Mouse (Mus musculus) kidney, postnatal 0 days (tissue): Measurements from ENCODE around the gene Larp4b. TPM values are rescaled to one million over a fixed set of nuclear protein-coding genes. Genes with fewer than 3 reads are reported as not detected.

Experiments used
- ATAC-seq: fragments of 200-750 bp; cut with Nextera tagmentation; replicated peaks from 2 replicates; pipeline ENCODE4 v1.8.0; 2017; ENCODE audit warnings: low read depth, moderate number of reproducible peaks, moderate TSS enrichment, moderate library complexity; ENCODE audit not compliant: low FRiP score
- DNase-seq: peaks from one replicate; pipeline ENCODE4 v3.0.0-alpha.2; 2016; ENCODE audit warnings: low spot score
- H3K27ac ChIP-seq: fragments of 300-500 bp; sonication (generic); 2 replicates; pipeline ENCODE4 v1.5.1; 2014; ENCODE audit warnings: mild to moderate bottlenecking
- H3K27me3 ChIP-seq: fragments of 300-500 bp; sonication (generic); 2 replicates; pipeline ENCODE4 v1.6.1; 2014; ENCODE audit warnings: low read length, mixed read lengths; ENCODE audit not compliant: insufficient read depth
- H3K36me3 ChIP-seq: fragments of 300-500 bp; sonication (generic); 2 replicates; pipeline ENCODE4 v1.6.1; 2014; ENCODE audit warnings: low read length, mixed read lengths; ENCODE audit not compliant: insufficient read depth
- H3K4me1 ChIP-seq: fragments of 300-500 bp; sonication (generic); replicated peaks from 2 replicates; pipeline ENCODE4 v1.6.1; 2014; ENCODE audit warnings: antibody characterized with exemption, low read length, mixed read lengths; ENCODE audit not compliant: insufficient read depth
- H3K4me2 ChIP-seq: fragments of 300-500 bp; sonication (generic); 2 replicates; pipeline ENCODE4 v1.6.1; 2014; ENCODE audit warnings: mild to moderate bottlenecking, low read length, moderate library complexity, mixed read lengths
- H3K4me3 ChIP-seq: fragments of 300-500 bp; sonication (generic); replicated peaks from 2 replicates; pipeline ENCODE4 v1.5.1; 2014; ENCODE audit warnings: low read depth, low read length
- H3K9ac ChIP-seq: fragments of 300-500 bp; sonication (generic); 2 replicates; pipeline ENCODE4 v1.6.1; 2014; ENCODE audit warnings: low read depth, low read length
- H3K9me3 ChIP-seq: fragments of 300-500 bp; sonication (generic); replicated peaks from 2 replicates; pipeline ENCODE4 v1.6.1; 2016; ENCODE audit warnings: low read length, inconsistent platforms, mixed read lengths
- CTCF ChIP-seq: IDR thresholded peaks from 2 replicates; pipeline ENCODE4 v1.5.1; 2016; ENCODE audit warnings: antibody characterized with exemption, low read depth, mild to moderate bottlenecking, moderate library complexity
- WGBS: fragments of 180-500 bp; shearing (Covaris S2); extraction: QIAGEN DNeasy Blood & Tissue Kit; methylation state at CpG from one replicate; pipeline ENCODE4 v1.1.7; 2014; 5-methylcytosine and 5-hydroxymethylcytosine counted together
- polyA plus RNA-seq: library from polyadenylated mRNA; unstranded; fragments of >200 nt; fragmentation: Nextera tagmentation; extraction: Ambion mirVana; gene quantifications from 2 replicates; pipeline ENCODE4 v1.2.1, GENCODE M21; 2015

Larp4b gene
- polyA plus RNA-seq, 1 experiment from 2014 or later: 27.9 TPM

GRCm38 (mm10) chr13:9064196-9064595, 29.5 kb upstream of the Larp4b start:
- no peak for DNase-seq
- no peak for TF ChIP-seq CTCF
- no peaks in the 10 kb centered on the region for H3K4me1 ChIP-seq
- no peak overlapping the region for H3K4me2 ChIP-seq
- ATAC-seq: no peak
- no peaks in the 10 kb centered on the region for H3K27me3 ChIP-seq
- WGBS: 77% methylated on average over 2 of the region's 2 CpGs
- H3K4me3 ChIP-seq: no peak overlapping the region
- no peak overlapping the region for H3K27ac ChIP-seq
- H3K36me3 ChIP-seq: no peaks in the 10 kb centered on the region
- H3K9me3 ChIP-seq: no peaks in the 10 kb centered on the region
- H3K9ac ChIP-seq: no peak overlapping the region

GRCm38 (mm10) chr13:9066107-9066506, 27.6 kb upstream of the Larp4b start:
- ATAC-seq (no peak), DNase-seq (no peak)
- Histone ChIP-seq H3K4me3 (no peak overlapping the region), H3K4me2 (no peak overlapping the region), H3K27me3 (no peaks in the 10 kb centered on the region), H3K36me3 (no peaks in the 10 kb centered on the region), H3K9me3 (no peaks in the 10 kb centered on the region), H3K4me1 (no peaks in the 10 kb centered on the region), H3K27ac (no peak overlapping the region), H3K9ac (no peak overlapping the region)
- TF ChIP-seq CTCF: no peak
- WGBS: 59% methylated on average over 5 of the region's 5 CpGs

GRCm38 (mm10) chr13:9071008-9071407, 22.7 kb upstream of the Larp4b start:
- H3K4me3 ChIP-seq: no peak overlapping the region
- H3K27me3 ChIP-seq: no peaks in the 10 kb centered on the region
- no peaks in the 10 kb centered on the region for H3K36me3 ChIP-seq
- 89% methylated on average over 8 of the region's 9 CpGs for WGBS
- no peaks in the 10 kb centered on the region for H3K9me3 ChIP-seq
- no peak overlapping the region for H3K4me2 ChIP-seq
- no peak for TF ChIP-seq CTCF
- H3K9ac ChIP-seq: no peak overlapping the region
- H3K27ac ChIP-seq: no peak overlapping the region
- H3K4me1 ChIP-seq: no peaks in the 10 kb centered on the region
- DNase-seq (no peak), ATAC-seq (no peak)

- Histone ChIP-seq H3K27me3 (no peaks in the 10 kb centered on the region), H3K4me1 (no peaks in the 10 kb centered on the region), H3K27ac (no peak overlapping the region), H3K36me3 (no peaks in the 10 kb centered on the region), H3K9me3 (no peaks in the 10 kb centered on the region), H3K4me2 (no peak overlapping the region), H3K4me3 (no peak overlapping the region), H3K9ac (no peak overlapping the region)
- ATAC-seq: no peak
- TF ChIP-seq CTCF: no peak
- DNase-seq: no peak
- WGBS: 71% methylated on average over 4 of the region's 4 CpGs
These were observed 19.9 kb upstream of the Larp4b start for GRCm38 (mm10) chr13:9073818-9074217.

GRCm38 (mm10) chr13:9075825-9076592, 17.7 kb upstream of the Larp4b start:
- H3K36me3 ChIP-seq: no peaks in the 10 kb centered on the region
- no peak overlapping the region for H3K27ac ChIP-seq
- TF ChIP-seq CTCF: no peak
- no peak overlapping the region for H3K4me2 ChIP-seq
- no peaks in the 10 kb centered on the region for H3K4me1 ChIP-seq
- DNase-seq (no peak), ATAC-seq (no peak)
- no peak overlapping the region for H3K9ac ChIP-seq
- no peaks in the 10 kb centered on the region for H3K9me3 ChIP-seq
- no peak overlapping the region for H3K4me3 ChIP-seq
- no peaks in the 10 kb centered on the region for H3K27me3 ChIP-seq
- WGBS: 70% methylated on average over 7 of the region's 7 CpGs

- no peak for DNase-seq
- WGBS: 70% methylated on average over 14 of the region's 14 CpGs
- Histone ChIP-seq H3K9me3 (no peaks in the 10 kb centered on the region), H3K4me3 (no peak overlapping the region), H3K27ac (no peak overlapping the region), H3K36me3 (no peaks in the 10 kb centered on the region), H3K9ac (no peak overlapping the region), H3K4me1 (no peaks in the 10 kb centered on the region), H3K4me2 (no peak overlapping the region), H3K27me3 (no peaks in the 10 kb centered on the region)
- TF ChIP-seq CTCF: no peak
- no peak for ATAC-seq
These were observed 11.4 kb upstream of the Larp4b start for GRCm38 (mm10) chr13:9082128-9082883.
